Mouse (Mus musculus): ENCODE results near the gene Itgb1bp1. TPM values are rescaled to one million over a fixed set of nuclear protein-coding genes. Genes with fewer than 3 reads are reported as not detected.

Itgb1bp1 gene
- polyA plus RNA-seq, 1 experiment, result 47.8 TPM

DNA sequence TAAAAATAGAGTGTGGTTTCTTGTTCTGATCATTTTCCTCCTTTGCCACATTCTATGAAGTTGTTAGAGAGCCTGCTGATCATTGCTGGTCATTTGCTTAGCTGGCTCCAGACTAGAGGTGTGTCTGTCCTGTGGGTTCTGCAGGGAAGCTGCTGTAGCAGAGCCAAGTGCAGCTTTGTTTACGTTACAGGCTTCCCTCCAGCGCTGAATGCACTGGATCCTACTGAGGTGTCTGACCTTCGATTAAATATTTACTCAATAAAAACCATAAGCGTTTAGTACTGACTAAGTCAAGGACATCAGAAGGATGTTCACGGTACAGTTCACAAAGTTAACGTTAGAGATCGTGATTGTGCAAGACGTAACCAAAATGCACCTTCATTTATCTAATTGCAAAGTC, 15.8 kb upstream of the Itgb1bp1 start:
- TF ChIP-seq MYOG (IDR thresholded peaks at IDR 0.05; ENCODE audit: control insufficient read depth, extremely low read depth, insufficient read length), result no peak
- no peak for TF ChIP-seq MYOD1 (IDR thresholded peaks at IDR 0.05; ENCODE audit: control insufficient read depth, insufficient read length, low read depth)
- no peak for TF ChIP-seq FOSL1 (IDR thresholded peaks at IDR 0.05; ENCODE audit: insufficient read depth, low read length, poor library complexity, severe bottlenecking)
- no peak for TF ChIP-seq MAX (IDR thresholded peaks at IDR 0.05)
- no peak for TF ChIP-seq CTCF (IDR thresholded peaks at IDR 0.05; ENCODE audit: control insufficient read depth, insufficient read depth, insufficient read length)
- peaks cover 60% of the 10 kb centered on the region for H3K36me3 ChIP-seq (ENCODE audit: control insufficient read depth, insufficient read depth)
- H3ac ChIP-seq (ENCODE audit: control insufficient read depth, insufficient read length, low read depth), result no peak overlapping the region

DNA sequence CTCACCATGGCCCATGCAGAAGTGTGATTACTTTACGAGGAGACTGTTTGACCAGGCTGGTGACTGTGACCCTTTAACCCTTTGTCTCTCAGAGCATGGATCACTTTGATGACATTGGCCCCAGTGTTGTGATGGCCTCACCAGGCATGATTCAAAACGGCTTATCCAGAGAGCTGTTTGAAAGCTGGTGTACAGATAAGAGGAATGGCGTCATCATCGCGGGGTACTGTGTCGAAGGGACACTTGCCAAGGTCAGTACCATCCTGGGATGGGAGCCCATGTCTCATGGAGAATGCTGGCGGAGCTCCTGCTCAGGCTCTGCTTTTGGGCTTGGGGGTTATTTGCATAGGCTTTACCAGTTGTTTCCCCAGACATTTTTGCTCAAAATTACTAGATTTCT, 15.2 kb upstream of the Itgb1bp1 start:
- Histone ChIP-seq H3ac (ENCODE audit: control insufficient read depth, insufficient read length, low read depth) (no peak overlapping the region), H3K36me3 (ENCODE audit: control insufficient read depth, insufficient read depth) (peaks cover 66% of the 10 kb centered on the region), H3K79me2 (ENCODE audit: control insufficient read depth, insufficient read depth) (no peaks in the 10 kb centered on the region), H3K27me3 (ENCODE audit: control insufficient read depth, insufficient read depth, insufficient read length) (no peaks in the 10 kb centered on the region), H3K79me3 (ENCODE audit: low read depth) (no peaks in the 10 kb centered on the region), H3K4me3 (ENCODE audit: insufficient read depth, poor library complexity, severe bottlenecking) (no peak overlapping the region)
- TF ChIP-seq FOSL1 (IDR thresholded peaks at IDR 0.05; ENCODE audit: insufficient read depth, low read length, poor library complexity, severe bottlenecking), result no peak
- TF ChIP-seq MYOD1 (IDR thresholded peaks at IDR 0.05; ENCODE audit: control insufficient read depth, insufficient read length, low read depth), result no peak
- TF ChIP-seq CEBPB (IDR thresholded peaks at IDR 0.05; ENCODE audit: low read depth), result no peak
- TF ChIP-seq USF1 (IDR thresholded peaks at IDR 0.05; ENCODE audit: low read depth), result no peak
- no peak for TF ChIP-seq MAX (IDR thresholded peaks at IDR 0.05)
- no peak for TF ChIP-seq MYOG (IDR thresholded peaks at IDR 0.05; ENCODE audit: control insufficient read depth, extremely low read depth, insufficient read length)
- TF ChIP-seq CTCF (IDR thresholded peaks at IDR 0.05; ENCODE audit: control insufficient read depth, insufficient read depth, insufficient read length), result no peak

More for the DNA sequence above, 15.8 kb upstream of the Itgb1bp1 start:
- Histone ChIP-seq H3K27me3 (ENCODE audit: control insufficient read depth, insufficient read depth, insufficient read length) (no peaks in the 10 kb centered on the region), H3K79me3 (ENCODE audit: low read depth) (no peaks in the 10 kb centered on the region), H3K79me2 (ENCODE audit: control insufficient read depth, insufficient read depth) (no peaks in the 10 kb centered on the region), H3K4me3 (ENCODE audit: insufficient read depth, poor library complexity, severe bottlenecking) (no peak overlapping the region)

GRCm38 (mm10) chr12:21298856-21299255, 12.8 kb upstream of the Itgb1bp1 start:
- Histone ChIP-seq H3K36me3 (ENCODE audit: control insufficient read depth, insufficient read depth) (peaks cover 72% of the 10 kb centered on the region), H3K4me3 (ENCODE audit: insufficient read depth, poor library complexity, severe bottlenecking) (no peak overlapping the region), H3K27me3 (ENCODE audit: control insufficient read depth, insufficient read depth, insufficient read length) (no peaks in the 10 kb centered on the region), H3K79me2 (ENCODE audit: control insufficient read depth, insufficient read depth) (no peaks in the 10 kb centered on the region), H3ac (ENCODE audit: control insufficient read depth, insufficient read length, low read depth) (no peak overlapping the region), H3K79me3 (ENCODE audit: low read depth) (no peaks in the 10 kb centered on the region)
- TF ChIP-seq USF1 (IDR thresholded peaks at IDR 0.05; ENCODE audit: low read depth), result no peak
- TF ChIP-seq MYOD1 (IDR thresholded peaks at IDR 0.05; ENCODE audit: control insufficient read depth, insufficient read length, low read depth), result no peak
- no peak for TF ChIP-seq FOSL1 (IDR thresholded peaks at IDR 0.05; ENCODE audit: insufficient read depth, low read length, poor library complexity, severe bottlenecking)
- no peak for TF ChIP-seq MAX (IDR thresholded peaks at IDR 0.05)
- TF ChIP-seq CTCF (IDR thresholded peaks at IDR 0.05; ENCODE audit: control insufficient read depth, insufficient read depth, insufficient read length), result no peak
- TF ChIP-seq CEBPB (IDR thresholded peaks at IDR 0.05; ENCODE audit: low read depth), result no peak
- TF ChIP-seq MYOG (IDR thresholded peaks at IDR 0.05; ENCODE audit: control insufficient read depth, extremely low read depth, insufficient read length), result no peak

GRCm38 (mm10) chr12:21289651-21290050, 3.6 kb upstream of the Itgb1bp1 start:
- peaks cover 51% of the 10 kb centered on the region for H3K36me3 ChIP-seq (ENCODE audit: control insufficient read depth, insufficient read depth)
- no peaks in the 10 kb centered on the region for H3K27me3 ChIP-seq (ENCODE audit: control insufficient read depth, insufficient read depth, insufficient read length)
- H3K4me3 ChIP-seq (ENCODE audit: insufficient read depth, poor library complexity, severe bottlenecking), result no peak overlapping the region
- peaks cover 45% of the 10 kb centered on the region for H3K79me2 ChIP-seq (ENCODE audit: control insufficient read depth, insufficient read depth)
- no peak overlapping the region for H3ac ChIP-seq (ENCODE audit: control insufficient read depth, insufficient read length, low read depth)
- TF ChIP-seq CTCF (IDR thresholded peaks at IDR 0.05; ENCODE audit: control insufficient read depth, insufficient read depth, insufficient read length), result no peak
- no peak for TF ChIP-seq MYOD1 (IDR thresholded peaks at IDR 0.05; ENCODE audit: control insufficient read depth, insufficient read length, low read depth)
- TF ChIP-seq FOSL1 (IDR thresholded peaks at IDR 0.05; ENCODE audit: insufficient read depth, low read length, poor library complexity, severe bottlenecking), result no peak
- no peak for TF ChIP-seq USF1 (IDR thresholded peaks at IDR 0.05; ENCODE audit: low read depth)
- peaks cover 21% of the 10 kb centered on the region for H3K79me3 ChIP-seq (ENCODE audit: low read depth)

DNA sequence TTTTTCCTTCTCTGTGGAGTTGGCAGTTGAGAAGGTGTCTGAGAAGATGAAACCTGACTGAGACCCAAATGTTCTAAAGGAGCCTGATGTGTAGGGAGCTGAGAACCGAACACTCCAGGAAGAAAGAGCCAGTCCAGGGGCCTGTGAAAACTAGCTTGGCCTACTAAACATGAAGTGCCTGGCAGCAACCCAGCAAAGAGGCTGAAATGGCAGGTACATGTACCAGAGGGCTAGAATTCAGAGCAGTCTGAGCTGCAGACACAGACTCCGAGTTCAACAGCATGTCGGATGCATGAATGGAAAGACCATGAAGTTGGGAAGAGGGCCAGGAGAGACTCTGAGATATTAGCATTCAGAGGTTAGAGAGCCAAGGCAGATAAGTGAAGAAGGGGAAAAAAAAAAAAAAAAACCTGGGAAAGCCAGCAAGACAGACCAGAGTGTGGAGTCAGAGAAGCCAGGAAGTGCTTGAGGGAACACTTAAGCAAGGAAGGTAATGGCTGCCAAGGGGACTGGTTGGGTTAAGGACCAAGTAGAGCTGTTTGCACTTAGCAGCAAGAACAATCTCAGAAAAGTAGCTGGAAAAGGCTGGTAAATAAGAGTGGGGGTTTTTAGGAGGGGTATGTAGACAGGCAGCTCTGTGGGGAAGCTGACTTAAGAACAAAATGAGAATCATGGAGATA, 2.8 kb upstream of the Itgb1bp1 start:
- H3K79me2 ChIP-seq (ENCODE audit: control insufficient read depth, insufficient read depth), result peaks cover 47% of the 10 kb centered on the region
- H3K27me3 ChIP-seq (ENCODE audit: control insufficient read depth, insufficient read depth, insufficient read length), result no peaks in the 10 kb centered on the region
- peaks cover 44% of the 10 kb centered on the region for H3K36me3 ChIP-seq (ENCODE audit: control insufficient read depth, insufficient read depth)
- H3ac ChIP-seq (ENCODE audit: control insufficient read depth, insufficient read length, low read depth), result no peak overlapping the region
- TF ChIP-seq FOSL1 (IDR thresholded peaks at IDR 0.05; ENCODE audit: insufficient read depth, low read length, poor library complexity, severe bottlenecking) (no peak), MYOD1 (IDR thresholded peaks at IDR 0.05; ENCODE audit: control insufficient read depth, insufficient read length, low read depth) (no peak), MAX (IDR thresholded peaks at IDR 0.05) (no peak), USF1 (IDR thresholded peaks at IDR 0.05; ENCODE audit: low read depth) (no peak), CTCF (IDR thresholded peaks at IDR 0.05; ENCODE audit: control insufficient read depth, insufficient read depth, insufficient read length) (no peak), MYOG (IDR thresholded peaks at IDR 0.05; ENCODE audit: control insufficient read depth, extremely low read depth, insufficient read length) (no peak), CEBPB (IDR thresholded peaks at IDR 0.05; ENCODE audit: low read depth) (no peak)
- H3K79me3 ChIP-seq (ENCODE audit: low read depth), result peaks cover 21% of the 10 kb centered on the region
- H3K4me3 ChIP-seq (ENCODE audit: insufficient read depth, poor library complexity, severe bottlenecking), result no peak overlapping the region

All from C2C12 (cell line).